Mouse (Mus musculus): ENCODE data around the gene Rad23b. TPM values are rescaled to one million over a fixed set of nuclear protein-coding genes. Genes with fewer than 3 reads are reported as not detected.

Rad23b gene
- polyA plus RNA-seq, 1 experiment from 2014 or later, result 88.1 TPM

- Histone ChIP-seq H3K27me3 (ENCODE audit: low read depth, poor library complexity, severe bottlenecking) (no peaks in the 10 kb centered on the region), H3K4me1 (no peaks in the 10 kb centered on the region), H3K9me3 (replicated peaks) (no peaks in the 10 kb centered on the region), H3K4me3 (no peak overlapping the region), H3K27ac (no peak overlapping the region), H3K36me3 (no peaks in the 10 kb centered on the region)
- no peak for DNase-seq (ENCODE audit: low spot score)
- 83% methylated on average over 4 of the region's 4 CpGs for WGBS
Observed at GRCm38 (mm10) chr4:55339388-55339787, 10.5 kb upstream of the Rad23b start.

- Histone ChIP-seq H3K27me3 (ENCODE audit: low read depth, poor library complexity, severe bottlenecking) (no peaks in the 10 kb centered on the region), H3K36me3 (no peaks in the 10 kb centered on the region), H3K27ac (no peak overlapping the region), H3K4me1 (no peaks in the 10 kb centered on the region), H3K9me3 (replicated peaks) (no peaks in the 10 kb centered on the region), H3K4me3 (no peak overlapping the region)
- 97% methylated on average over 1 of the region's 1 CpGs for WGBS
- DNase-seq (ENCODE audit: low spot score), result no peak
Observed at GRCm38 (mm10) chr4:55341797-55342196, 8.0 kb upstream of the Rad23b start.

- no peaks in the 10 kb centered on the region for H3K27me3 ChIP-seq (ENCODE audit: low read depth, poor library complexity, severe bottlenecking)
Observed at GRCm38 (mm10) chr4:55342602-55343001, 7.2 kb upstream of the Rad23b start.

GRCm38 (mm10) chr4:55343287-55343686 lies 6.6 kb upstream of the Rad23b start:
- Histone ChIP-seq H3K36me3 (no peaks in the 10 kb centered on the region), H3K4me3 (no peak overlapping the region), H3K4me1 (no peaks in the 10 kb centered on the region), H3K27ac (no peak overlapping the region), H3K9me3 (replicated peaks) (no peaks in the 10 kb centered on the region), H3K27me3 (ENCODE audit: low read depth, poor library complexity, severe bottlenecking) (no peaks in the 10 kb centered on the region)
- WGBS, result 97% methylated on average over 3 of the region's 3 CpGs
- no peak for DNase-seq (ENCODE audit: low spot score)

More at GRCm38 (mm10) chr4:55342602-55343001, 7.2 kb upstream of the Rad23b start:
- WGBS, result 91% methylated on average over 5 of the region's 5 CpGs
- H3K9me3 ChIP-seq (replicated peaks), result no peaks in the 10 kb centered on the region
- DNase-seq (ENCODE audit: low spot score), result no peak
- no peaks in the 10 kb centered on the region for H3K4me1 ChIP-seq
- H3K4me3 ChIP-seq, result no peak overlapping the region
- no peaks in the 10 kb centered on the region for H3K36me3 ChIP-seq
- H3K27ac ChIP-seq, result no peak overlapping the region

- WGBS, result 9% methylated on average over 12 of the region's 12 CpGs
- H3K4me3 ChIP-seq, result peak overlapping the region; percentile 99
- no peaks in the 10 kb centered on the region for H3K27me3 ChIP-seq (ENCODE audit: low read depth, poor library complexity, severe bottlenecking)
- DNase-seq (ENCODE audit: low spot score), result no peak
- H3K36me3 ChIP-seq, result 0 out of 2 replicates have a peak, but pooled peaks cover 6% of the 10 kb centered on the region
- no peaks in the 10 kb centered on the region for H3K9me3 ChIP-seq (replicated peaks)
- H3K4me1 ChIP-seq, result peaks cover 16% of the 10 kb centered on the region
- peak overlapping the region; percentile 98 for H3K27ac ChIP-seq
Observed at GRCm38 (mm10) chr4:55348759-55349451, 938 bp upstream of the Rad23b start.

GRCm38 (mm10) chr4:55350219-55350931 lies 532 bp downstream of the Rad23b start:
- H3K4me3 ChIP-seq, result peak overlapping the region; percentile 99
- no peaks in the 10 kb centered on the region for H3K27me3 ChIP-seq (ENCODE audit: low read depth, poor library complexity, severe bottlenecking)
- H3K27ac ChIP-seq, result peak overlapping the region; percentile 98
- no peaks in the 10 kb centered on the region for H3K9me3 ChIP-seq (replicated peaks)
- H3K4me1 ChIP-seq, result peaks cover 16% of the 10 kb centered on the region
- DNase-seq (ENCODE audit: low spot score), result peak; percentile 78
- H3K36me3 ChIP-seq, result 0 out of 2 replicates have a peak, but pooled peaks cover 6% of the 10 kb centered on the region
- WGBS, result 1% methylated on average over 66 of the region's 66 CpGs

- no peaks in the 10 kb centered on the region for H3K9me3 ChIP-seq (replicated peaks)
- no peak for DNase-seq (ENCODE audit: low spot score)
- H3K27ac ChIP-seq, result peak overlapping the region; percentile 98
- peak overlapping the region; percentile 99 for H3K4me3 ChIP-seq
- H3K27me3 ChIP-seq (ENCODE audit: low read depth, poor library complexity, severe bottlenecking), result no peaks in the 10 kb centered on the region
- 18% methylated on average over 12 of the region's 12 CpGs for WGBS
- H3K36me3 ChIP-seq, result peaks cover 10% of the 10 kb centered on the region
- H3K4me1 ChIP-seq, result peaks cover 16% of the 10 kb centered on the region
Observed at GRCm38 (mm10) chr4:55351037-55351436, 1.2 kb downstream of the Rad23b start.

- no peak overlapping the region for H3K27ac ChIP-seq
- peaks cover 16% of the 10 kb centered on the region for H3K4me1 ChIP-seq
- H3K4me3 ChIP-seq, result peak overlapping the region; percentile 99
- H3K36me3 ChIP-seq, result peaks cover 19% of the 10 kb centered on the region
- H3K9me3 ChIP-seq (replicated peaks), result no peaks in the 10 kb centered on the region
- DNase-seq (ENCODE audit: low spot score), result no peak
- no peaks in the 10 kb centered on the region for H3K27me3 ChIP-seq (ENCODE audit: low read depth, poor library complexity, severe bottlenecking)
Observed at GRCm38 (mm10) chr4:55351860-55352259, 2.0 kb downstream of the Rad23b start.

GRCm38 (mm10) chr4:55354038-55354437 lies 4.2 kb downstream of the Rad23b start:
- H3K4me1 ChIP-seq, result peaks cover 9% of the 10 kb centered on the region
- 100% methylated on average over 1 of the region's 1 CpGs for WGBS
- no peak overlapping the region for H3K4me3 ChIP-seq
- H3K27ac ChIP-seq, result no peak overlapping the region
- no peaks in the 10 kb centered on the region for H3K9me3 ChIP-seq (replicated peaks)
- no peak for DNase-seq (ENCODE audit: low spot score)
- peaks cover 35% of the 10 kb centered on the region for H3K36me3 ChIP-seq
- no peaks in the 10 kb centered on the region for H3K27me3 ChIP-seq (ENCODE audit: low read depth, poor library complexity, severe bottlenecking)

GRCm38 (mm10) chr4:55355845-55356244 lies 6.0 kb downstream of the Rad23b start:
- no peak overlapping the region for H3K4me3 ChIP-seq
- H3K9me3 ChIP-seq (replicated peaks), result no peaks in the 10 kb centered on the region
- peaks cover 7% of the 10 kb centered on the region for H3K4me1 ChIP-seq
- no peak overlapping the region for H3K27ac ChIP-seq
- no peaks in the 10 kb centered on the region for H3K27me3 ChIP-seq (ENCODE audit: low read depth, poor library complexity, severe bottlenecking)
- DNase-seq (ENCODE audit: low spot score), result no peak
- H3K36me3 ChIP-seq, result peaks cover 52% of the 10 kb centered on the region
- 100% methylated on average over 1 of the region's 1 CpGs for WGBS

- H3K27ac ChIP-seq, result no peak overlapping the region
- H3K4me3 ChIP-seq, result no peak overlapping the region
- H3K9me3 ChIP-seq (replicated peaks), result no peaks in the 10 kb centered on the region
- peaks cover 3% of the 10 kb centered on the region for H3K4me1 ChIP-seq
- H3K27me3 ChIP-seq (ENCODE audit: low read depth, poor library complexity, severe bottlenecking), result no peaks in the 10 kb centered on the region
- no peak for DNase-seq (ENCODE audit: low spot score)
- WGBS, result 90% methylated on average over 3 of the region's 3 CpGs
- peaks cover 52% of the 10 kb centered on the region for H3K36me3 ChIP-seq
Observed at GRCm38 (mm10) chr4:55356726-55357125, 6.9 kb downstream of the Rad23b start.

GRCm38 (mm10) chr4:55363866-55364265 lies 14.0 kb downstream of the Rad23b start:
- no peaks in the 10 kb centered on the region for H3K4me1 ChIP-seq
- WGBS, result 94% methylated on average over 4 of the region's 4 CpGs
- no peak overlapping the region for H3K4me3 ChIP-seq
- H3K36me3 ChIP-seq, result peaks cover 58% of the 10 kb centered on the region
- H3K27ac ChIP-seq, result no peak overlapping the region
- DNase-seq (ENCODE audit: low spot score), result no peak
- H3K9me3 ChIP-seq (replicated peaks), result no peaks in the 10 kb centered on the region
- no peaks in the 10 kb centered on the region for H3K27me3 ChIP-seq (ENCODE audit: low read depth, poor library complexity, severe bottlenecking)

GRCm38 (mm10) chr4:55364374-55364773 lies 14.5 kb downstream of the Rad23b start:
- H3K27me3 ChIP-seq (ENCODE audit: low read depth, poor library complexity, severe bottlenecking), result no peaks in the 10 kb centered on the region
- no peak overlapping the region for H3K27ac ChIP-seq
- WGBS, result 95% methylated on average over 4 of the region's 4 CpGs
- no peaks in the 10 kb centered on the region for H3K9me3 ChIP-seq (replicated peaks)
- no peak overlapping the region for H3K4me3 ChIP-seq
- H3K36me3 ChIP-seq, result peaks cover 58% of the 10 kb centered on the region
- H3K4me1 ChIP-seq, result no peaks in the 10 kb centered on the region
- DNase-seq (ENCODE audit: low spot score), result no peak
